Mouse (Mus musculus) brain, embryonic 14.5 days (tissue): ENCODE results near the gene Adam22. TPM values are rescaled to one million over a fixed set of nuclear protein-coding genes. Genes with fewer than 3 reads are reported as not detected.

ENCODE experiments used
- DNase-seq: peaks from one replicate; pipeline ENCODE4 v3.0.0-alpha.2; 2011; ENCODE audit warnings: low read depth
- CTCF ChIP-seq: fragments of 200-500 bp; IDR thresholded peaks from 2 replicates; pipeline ENCODE4 v1.5.1; 2012; ENCODE audit warnings: inconsistent platforms, mild to moderate bottlenecking, moderate library complexity, borderline replicate concordance; ENCODE audit not compliant: insufficient read depth, insufficient read length; ENCODE audit errors: extremely low read depth
- POLR2A ChIP-seq: fragments of 200-500 bp; IDR thresholded peaks from 2 replicates; pipeline ENCODE4 v1.6.1; 2012; ENCODE audit warnings: mild to moderate bottlenecking, inconsistent platforms, borderline replicate concordance; ENCODE audit not compliant: poor library complexity, insufficient read depth, insufficient read length, severe bottlenecking; ENCODE audit errors: extremely low read depth
- polyA plus RNA-seq: library from polyadenylated mRNA; depleted of rRNA; stranded (reverse); fragments of >200 nt; gene quantifications from 2 replicates; pipeline ENCODE4 v1.2.3, GENCODE M21; 2012; rRNA removed

Adam22 gene
- polyA plus RNA-seq = 23.3 and 29.8 TPM in 2 replicates

DNA sequence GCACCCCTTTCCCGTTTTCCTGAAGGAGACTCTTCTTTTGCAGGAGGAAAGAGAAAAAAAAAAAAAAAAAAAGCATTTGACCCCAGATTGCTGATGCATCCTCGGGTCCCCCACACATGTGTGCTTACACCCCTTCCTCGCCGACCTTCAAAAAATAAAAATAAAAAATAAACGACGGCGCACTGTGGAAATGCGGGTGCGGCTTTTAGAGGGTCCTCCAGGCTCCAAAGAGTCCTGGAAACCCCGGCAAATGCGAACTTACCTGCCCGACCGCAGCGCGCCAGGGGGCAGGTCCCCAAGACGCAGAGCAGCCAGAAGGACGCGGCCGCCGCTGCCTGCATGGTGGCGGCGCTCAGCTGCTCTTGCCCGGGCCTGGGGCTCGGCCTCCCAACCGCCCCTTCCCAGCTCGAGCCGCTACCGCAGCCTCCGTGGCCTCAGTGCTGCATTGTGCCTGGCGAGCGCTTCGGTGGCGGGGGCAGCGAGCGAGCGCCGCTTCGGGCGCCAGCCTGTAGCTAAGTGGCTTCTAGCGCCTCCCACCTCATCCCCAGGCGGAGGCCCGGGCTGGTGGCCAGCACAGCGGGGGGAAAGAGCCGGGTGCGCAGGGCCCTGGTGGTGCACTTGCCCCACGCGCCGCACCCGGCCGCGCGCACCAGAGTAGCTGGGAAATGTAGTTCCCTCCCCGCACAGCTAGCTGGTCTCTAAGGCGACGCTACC lies at the start of gene Adam22:
Gene Adam22 (minus strand): TSS at position 547 of the 714 bp plus-strand sequence.
- TF ChIP-seq POLR2A (peak; percentile 71), CTCF (no peak)
- DNase-seq = peak; percentile 95

DNA sequence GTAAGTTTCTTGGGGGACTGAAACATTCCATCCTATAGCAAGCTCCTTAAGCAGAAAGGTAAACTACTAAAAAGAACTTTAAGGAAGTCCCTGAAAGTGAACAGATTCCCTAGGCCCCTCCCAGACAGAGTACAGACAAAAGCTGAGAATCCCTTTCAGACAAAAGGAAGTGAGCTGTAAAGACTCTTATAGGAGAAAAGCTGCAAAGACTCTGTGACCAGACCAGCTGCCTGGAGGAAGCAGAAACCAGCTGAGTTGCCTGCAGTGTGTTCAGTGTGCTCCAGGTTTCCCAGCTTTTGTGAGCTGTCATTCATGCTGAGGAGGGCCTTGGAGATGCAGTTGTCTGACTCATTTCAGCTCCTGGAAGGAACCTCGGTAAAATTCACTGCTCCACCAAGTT lies 49.5 kb upstream of the Adam22 start:
- TF ChIP-seq CTCF = no peak
- TF ChIP-seq POLR2A = no peak
- DNase-seq = no peak

DNA sequence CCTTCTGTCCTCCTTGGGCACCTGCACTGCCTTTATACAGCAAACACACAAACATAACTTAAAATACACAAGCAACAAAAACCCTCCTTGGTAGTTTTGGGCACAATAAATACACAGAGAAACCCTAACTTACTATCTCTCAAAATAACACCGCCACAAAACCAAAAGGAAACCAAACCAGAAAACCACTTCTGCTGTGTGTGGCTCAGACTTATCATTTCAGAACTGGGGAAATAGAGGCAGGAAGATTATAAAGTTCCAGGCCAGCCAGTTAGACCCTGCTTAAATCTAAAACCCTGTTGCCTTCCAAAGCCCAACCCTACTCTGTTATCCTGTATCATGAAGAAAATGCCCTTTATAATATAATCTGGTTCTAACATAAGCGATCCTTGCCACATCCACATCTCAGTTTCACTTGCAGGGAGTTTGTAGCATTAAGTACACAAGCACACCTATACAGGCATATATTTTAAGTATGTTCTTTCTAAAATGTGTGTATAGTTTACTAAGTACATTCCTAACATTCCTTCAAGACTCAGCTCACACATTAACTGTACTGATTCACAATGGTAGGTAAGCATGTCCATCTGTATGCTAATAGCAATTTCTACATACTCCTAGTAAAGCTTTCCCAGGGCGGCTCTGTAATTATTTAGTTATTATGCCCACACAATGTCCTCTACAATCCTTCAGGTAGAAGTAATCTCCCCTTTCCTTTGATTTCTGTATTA lies 48.9 kb upstream of the Adam22 start:
- TF ChIP-seq POLR2A (no peak), CTCF (no peak)
- DNase-seq = no peak

DNA sequence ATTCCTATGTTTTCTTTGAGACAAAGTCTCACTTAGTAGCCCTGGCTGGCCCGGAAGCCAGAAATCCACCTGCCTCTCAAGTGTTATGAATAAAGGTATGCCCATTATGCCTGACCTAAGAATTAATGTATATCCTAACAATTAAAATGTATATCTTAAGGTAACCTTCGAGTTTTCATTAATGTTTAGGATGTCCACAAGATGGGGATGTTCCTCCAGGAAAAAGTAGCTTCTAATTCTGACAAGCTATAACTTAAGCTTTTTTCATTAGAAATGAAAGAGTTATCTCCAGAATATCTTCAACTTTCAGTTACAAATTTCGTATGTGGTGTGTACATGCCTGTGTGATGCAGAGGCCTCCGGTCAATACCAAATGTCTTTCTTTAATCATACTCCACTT lies 40.8 kb upstream of the Adam22 start:
- TF ChIP-seq POLR2A (no peak), CTCF (no peak)

DNA sequence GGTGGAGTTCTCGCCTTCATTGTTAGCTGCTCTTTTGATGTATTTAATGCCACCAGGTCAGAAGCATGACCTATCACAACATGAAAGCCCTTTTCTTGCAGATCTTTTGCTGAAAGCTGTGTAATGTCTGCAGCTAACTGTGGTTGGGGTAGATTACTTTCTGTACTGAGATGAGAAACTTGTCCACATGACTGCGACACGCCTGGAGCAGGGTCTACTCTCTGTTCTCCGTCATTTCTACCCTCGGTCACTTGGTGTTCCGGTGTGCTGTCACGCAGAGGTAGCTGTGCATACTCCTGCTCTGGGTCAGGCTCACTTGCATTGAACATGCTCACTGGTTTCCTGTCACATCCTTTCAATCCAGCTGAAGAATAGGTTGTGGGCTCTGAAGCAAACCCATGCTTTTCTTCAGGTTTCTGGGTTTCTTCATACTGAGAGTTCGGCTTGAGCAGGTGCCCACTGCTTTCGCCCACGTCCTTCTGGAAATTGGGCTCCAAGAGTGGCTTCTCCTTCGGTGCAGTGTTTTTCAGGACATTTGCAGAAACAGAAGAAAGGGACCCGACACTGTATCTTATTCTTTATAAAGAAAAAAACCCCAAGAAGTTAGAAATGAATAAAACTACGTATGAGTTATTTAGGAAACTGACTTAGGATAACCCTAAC lies 29.8 kb upstream of the Adam22 start:
- TF ChIP-seq POLR2A = no peak
- TF ChIP-seq CTCF = no peak
- no peak for DNase-seq

More for the DNA sequence above, 40.8 kb upstream of the Adam22 start:
- DNase-seq = peak; percentile 22

DNA sequence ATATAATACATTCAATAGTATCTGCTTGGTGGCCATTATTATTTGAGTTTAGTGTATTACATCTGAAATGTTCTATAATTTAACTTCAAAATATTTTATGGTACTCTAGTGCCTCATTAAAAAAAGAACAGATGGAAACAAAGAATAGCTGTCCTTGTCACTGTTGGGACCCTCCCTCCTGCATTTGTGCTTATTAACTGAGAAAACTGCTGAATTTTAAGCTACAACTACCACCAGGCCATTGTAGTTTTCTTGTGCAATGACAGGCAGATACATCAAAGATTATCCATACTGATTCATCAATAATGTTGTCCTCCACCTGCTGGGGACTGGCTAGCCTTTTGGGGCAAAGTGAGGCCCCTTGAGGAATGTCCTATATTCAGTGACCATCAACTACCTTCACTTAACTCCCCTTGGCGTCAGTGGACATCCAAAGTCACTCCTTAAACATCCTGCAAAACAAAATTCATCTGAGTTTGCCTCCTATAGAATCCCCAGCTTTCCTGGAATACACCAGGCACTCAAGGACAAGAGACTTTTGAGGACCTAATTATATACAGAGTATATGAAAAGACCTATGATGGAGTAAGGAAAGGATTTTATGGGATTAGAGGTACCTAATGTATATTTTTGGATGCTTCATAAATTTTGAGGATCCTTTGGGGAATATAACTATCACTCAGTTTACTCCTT lies 26.1 kb upstream of the Adam22 start:
- DNase-seq = no peak
- TF ChIP-seq POLR2A (no peak), CTCF (no peak)

DNA sequence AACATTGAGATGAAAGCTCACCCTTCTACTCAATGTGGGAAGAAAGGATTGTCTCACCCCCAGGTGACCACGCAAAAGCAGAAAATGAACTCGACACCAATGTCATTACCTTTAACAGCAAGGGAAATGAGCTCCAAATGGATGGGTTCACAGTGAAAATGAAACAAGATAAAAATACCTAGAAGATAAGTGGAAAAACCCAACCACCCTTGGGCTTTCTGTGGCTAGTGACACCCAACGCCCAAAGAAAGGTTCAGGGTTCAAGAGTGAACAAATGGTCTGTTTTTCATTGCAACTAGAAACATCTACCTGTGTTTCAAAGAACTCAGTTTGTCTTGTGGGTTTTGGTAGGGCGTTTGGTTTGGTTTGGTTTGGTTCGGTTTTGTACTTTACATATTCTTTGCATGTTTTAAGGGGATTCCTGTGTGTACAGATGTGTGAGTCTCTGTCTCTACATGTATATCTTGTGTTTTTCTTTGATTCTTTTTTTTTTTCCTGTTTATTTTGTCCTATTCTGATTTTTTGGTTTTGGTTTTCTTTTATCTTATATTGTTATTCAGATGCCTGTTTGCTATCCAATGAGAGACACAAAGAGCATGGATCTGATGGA lies 6.4 kb upstream of the Adam22 start:
- TF ChIP-seq CTCF = no peak
- TF ChIP-seq POLR2A = no peak
- no peak for DNase-seq

DNA sequence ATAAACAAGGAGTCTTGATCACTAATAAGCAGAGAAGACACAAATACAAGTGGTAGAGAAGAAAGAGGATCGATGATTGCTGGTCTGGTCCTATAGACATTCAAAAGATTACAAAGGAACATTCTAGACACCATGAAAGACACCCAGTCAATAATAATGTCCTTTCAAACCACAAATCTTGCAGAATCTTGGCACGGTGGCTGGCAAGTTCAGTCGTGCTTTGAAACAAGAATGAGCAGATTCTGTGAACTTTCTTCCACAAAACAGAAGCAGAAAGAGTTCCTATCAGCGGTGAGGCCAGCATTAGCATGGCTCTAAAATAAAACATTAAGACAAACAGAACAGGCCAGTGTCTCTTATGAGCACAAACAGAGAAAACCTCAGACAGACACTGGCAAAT lies 5.5 kb upstream of the Adam22 start:
- TF ChIP-seq CTCF = no peak
- DNase-seq = no peak

DNA sequence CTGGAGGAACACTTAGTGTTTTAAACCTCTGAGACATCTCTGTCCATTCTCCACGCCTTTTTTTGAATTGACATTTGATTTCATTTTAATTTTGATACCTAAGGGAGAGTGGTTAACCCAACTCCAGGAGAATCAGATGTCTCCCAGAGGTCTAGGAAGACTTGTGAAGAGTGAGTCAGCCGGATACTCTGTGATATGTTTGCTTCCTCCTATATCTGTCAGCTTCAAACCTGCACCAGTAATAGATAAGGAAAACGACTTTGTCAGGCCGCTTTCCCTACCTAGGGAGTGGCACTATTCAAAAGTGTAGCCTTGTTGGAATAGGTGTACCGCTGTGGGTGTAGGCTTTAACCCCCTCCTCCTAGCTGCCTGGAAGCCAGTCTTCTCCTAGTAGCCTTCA lies 821 bp upstream of the Adam22 start:
- no peak for TF ChIP-seq POLR2A
- no peak for DNase-seq

DNA sequence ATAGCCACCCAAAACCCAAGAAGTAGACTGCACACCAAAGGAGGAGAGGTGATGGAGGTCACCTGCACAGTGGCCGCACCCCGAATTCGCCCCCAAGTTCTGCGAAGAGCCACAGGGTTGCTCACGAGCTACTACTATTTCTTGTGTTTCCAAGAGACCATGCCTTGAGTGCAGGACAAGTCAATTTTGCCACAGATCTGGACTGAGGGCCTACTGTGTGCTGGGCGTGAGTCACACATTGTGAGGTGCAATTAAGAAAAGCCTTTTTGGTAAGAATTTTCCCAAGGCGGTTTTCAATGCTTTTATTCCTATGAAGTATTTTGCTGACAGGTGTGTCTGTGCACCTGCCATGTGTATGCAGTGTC lies 350 bp upstream of the Adam22 start:
- DNase-seq = no peak

DNA sequence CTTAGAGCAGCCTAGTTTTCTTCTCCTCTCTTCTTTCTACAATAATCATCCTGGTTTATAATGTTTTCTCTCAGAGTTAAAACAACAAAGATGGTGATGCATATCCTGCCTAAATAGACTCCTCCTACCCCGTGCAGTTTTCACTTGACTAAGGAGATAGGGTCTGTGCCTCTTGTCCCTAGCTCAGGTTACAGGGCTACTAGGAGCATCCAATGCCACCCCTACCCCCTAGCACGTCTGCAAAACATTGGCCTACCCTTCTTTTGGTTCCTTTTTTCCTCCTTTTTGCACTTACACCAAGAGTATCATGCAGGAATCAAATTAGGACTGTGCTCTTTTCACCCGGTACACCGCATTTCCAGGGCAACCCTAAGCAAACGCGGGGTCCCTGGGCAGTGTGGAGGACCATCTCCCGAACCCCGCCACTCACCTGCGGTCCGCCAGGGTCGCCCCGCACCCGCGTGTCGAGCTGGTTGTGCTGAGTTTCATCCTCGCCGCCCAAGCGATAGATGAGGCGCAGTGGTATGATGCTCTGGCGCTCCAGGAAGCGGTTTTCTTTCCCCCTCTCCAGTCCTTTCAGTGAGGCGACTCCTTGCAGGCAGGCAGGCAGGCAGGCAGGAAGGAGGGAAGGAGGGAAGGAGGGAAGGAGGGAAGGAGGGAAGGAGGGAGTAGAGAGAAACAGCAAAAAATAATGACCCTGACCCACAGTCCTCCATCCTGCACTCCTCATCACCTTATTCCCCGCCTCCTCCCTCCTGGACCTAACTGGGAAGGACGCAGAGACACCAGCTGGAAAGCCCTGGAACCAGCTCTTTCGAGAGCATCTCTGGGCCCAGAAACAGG lies 968 bp downstream of the Adam22 start:
- no peak for TF ChIP-seq POLR2A
- no peak for TF ChIP-seq CTCF

More for the DNA sequence above, 350 bp upstream of the Adam22 start:
- TF ChIP-seq CTCF (no peak), POLR2A (no peak)

DNA sequence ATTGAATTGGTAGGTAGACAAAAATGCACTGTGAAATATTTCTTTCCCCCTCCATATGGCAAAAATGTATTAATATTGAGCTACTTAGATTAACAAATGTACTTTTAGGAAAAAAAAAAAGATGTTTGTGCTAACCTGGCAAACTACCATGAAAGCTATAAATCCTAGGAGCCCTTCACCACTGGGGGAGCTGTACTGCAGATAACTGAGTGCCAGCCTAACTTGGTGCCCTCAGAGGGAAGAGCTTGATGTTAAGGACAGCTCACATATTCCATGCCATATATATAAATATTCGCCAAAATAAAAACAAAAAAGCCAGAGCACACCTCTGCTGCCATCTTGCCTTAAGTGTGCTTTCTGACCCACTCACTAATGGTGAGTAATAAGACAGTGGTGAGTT lies 5.6 kb downstream of the Adam22 start:
- TF ChIP-seq CTCF = peak; percentile 54; the same call in 1 of the 2 replicates
- no peak for TF ChIP-seq POLR2A
- DNase-seq = peak; percentile 51

More for the DNA sequence above, 968 bp downstream of the Adam22 start:
- DNase-seq = peak; percentile 76
